Mouse (Mus musculus) lung, adult 2 months (tissue): ENCODE results near the gene Tbc1d10a.

Source experiments
- CTCF ChIP-seq: fragments of 200-500 bp; IDR thresholded peaks from 2 replicates; pipeline ENCODE4 v1.5.1; 2011; ENCODE audit warnings: mild to moderate bottlenecking, low read length, control low read depth; ENCODE audit not compliant: insufficient read depth
- POLR2A ChIP-seq: fragments of 200-500 bp; IDR thresholded peaks from 2 replicates; pipeline ENCODE4 v1.6.1; 2011; ENCODE audit warnings: low read depth, mild to moderate bottlenecking, control low read depth, low read length, borderline replicate concordance; ENCODE audit errors: extremely low read depth

- TF ChIP-seq POLR2A (no peak), CTCF (no peak)
These were observed 28.0 kb downstream of the Tbc1d10a start for GRCm38 (mm10) chr11:4214572-4214971.
